Mouse (Mus musculus): ENCODE results near the gene 3110021N24Rik. TPM values are rescaled to one million over a fixed set of nuclear protein-coding genes. Genes with fewer than 3 reads are reported as not detected.

Gene 3110021N24Rik
- polyA plus RNA-seq, 1 experiment, result not detected

- peaks cover 2% of the 10 kb centered on the region for H3K4me1 ChIP-seq (ENCODE audit: control insufficient read depth, insufficient read depth, low read length)
- TF ChIP-seq POLR2A (IDR thresholded peaks at IDR 0.05; ENCODE audit: low read depth, low read length), result no peak
- no peak for TF ChIP-seq CTCF (IDR thresholded peaks at IDR 0.05; ENCODE audit: borderline replicate concordance, insufficient read depth, low read length)
- peak overlapping the region; percentile 64; the same call in 1 of the 2 replicates for H3K27ac ChIP-seq (ENCODE audit: insufficient read depth, low read length)
- H3K4me3 ChIP-seq (ENCODE audit: insufficient read depth, low read length), result no peak overlapping the region
These were observed 111.2 kb downstream of the 3110021N24Rik start for GRCm38 (mm10) chr4:108830698-108831097.

Other genes with a start within 250 kb of the 3110021N24Rik start
- gene Prpf38a, start 140.3 kb upstream of the 3110021N24Rik start, polyA plus RNA-seq (2011; ENCODE audit: insufficient read length, low read depth, missing spikeins), result 51.5 and 62.1 TPM in 2 replicates
- 6.2 and 9.6 TPM in 2 replicates for gene Orc1, start 140.2 kb upstream of the 3110021N24Rik start, polyA plus RNA-seq (2011; ENCODE audit: insufficient read length, low read depth, missing spikeins)
- gene Cc2d1b, start 99.7 kb upstream of the 3110021N24Rik start, polyA plus RNA-seq (2011; ENCODE audit: insufficient read length, low read depth, missing spikeins), result 25.5 and 31.0 TPM in 2 replicates
- gene Zfyve9, start 61.1 kb downstream of the 3110021N24Rik start, polyA plus RNA-seq (2011; ENCODE audit: insufficient read length, low read depth, missing spikeins), result 15.8 and 20.4 TPM in 2 replicates
- 124 and 161 TPM in 2 replicates for gene Btf3l4, start 114.0 kb downstream of the 3110021N24Rik start, polyA plus RNA-seq (2011; ENCODE audit: insufficient read length, low read depth, missing spikeins)
- 80.6 and 94.9 TPM in 2 replicates for gene Txndc12, start 115.0 kb downstream of the 3110021N24Rik start, polyA plus RNA-seq (2011; ENCODE audit: insufficient read length, low read depth, missing spikeins)
- gene Kti12, start 128.1 kb downstream of the 3110021N24Rik start, polyA plus RNA-seq (2011; ENCODE audit: insufficient read length, low read depth, missing spikeins), result 15.5 and 16.4 TPM in 2 replicates
- gene A730015C16Rik, start 129.0 kb downstream of the 3110021N24Rik start, polyA plus RNA-seq (2011; ENCODE audit: insufficient read length, low read depth, missing spikeins), result not detected in 2 replicates
- 4.8 and 7.4 TPM in 2 replicates for gene Rab3b, start 159.4 kb downstream of the 3110021N24Rik start, polyA plus RNA-seq (2011; ENCODE audit: insufficient read length, low read depth, missing spikeins)

Measured in embryonic fibroblast, embryonic 13.5 days (primary cell).